In genomic region chr15:97174989-97175388, GRCm38 (mm10) we compare ENCODE assay signal across 11 mouse cellular contexts.
DNase-seq lines count a peak whose midpoint lies in the region; ATAC-seq lines count a peak whose summit lies in the region.
"Had no signal": no experiment of that assay in that cellular context is flagged by ENCODE, and none has a peak within 500 bp of the region (broad histone marks: within the 10 kb centered on the region; RNA-seq: fewer than 3 reads in every experiment).

No protein-coding gene starts in this region.

- 13% methylated on average over 5 of the region's 5 CpGs for WGBS in kidney, embryonic 15.5 days

- no peaks in the 10 kb centered on the region for H3K4me1 ChIP-seq in brown adipose tissue, adult 24 weeks (ENCODE audit: control insufficient read depth, insufficient read depth, insufficient read length, low read length)
- H3K4me1 ChIP-seq in kidney, embryonic 15.5 days = peaks cover 25% of the 10 kb centered on the region

- H3K27me3 ChIP-seq in kidney, embryonic 15.5 days = no peaks in the 10 kb centered on the region

- no peaks in the 10 kb centered on the region for H3K36me3 ChIP-seq in kidney, embryonic 15.5 days

- no peak overlapping the region for H3K4me3 ChIP-seq in brown adipose tissue, adult 24 weeks (ENCODE audit: insufficient read depth, low read depth, low read length)
- no peak overlapping the region for H3K4me3 ChIP-seq in kidney, embryonic 15.5 days (replicated peaks)

- peak; percentile 63 for ATAC-seq in kidney, embryonic 15.5 days (replicated peaks; ENCODE audit: low FRiP score)
- ATAC-seq: inflammation-experienced regulatory T-cells, adult 6 months had no signal

- H3K9me3 ChIP-seq in kidney, embryonic 15.5 days (replicated peaks) = no peaks in the 10 kb centered on the region

- no peak overlapping the region for H3K9ac ChIP-seq in kidney, embryonic 15.5 days

- DNase-seq in adrenal gland, postnatal 14 days = peak; percentile 22
- no peak for DNase-seq in adrenal gland, postnatal 4 days (ENCODE audit: low spot score in 2 of 2)
- peak; percentile 82 for DNase-seq in lung, postnatal 10 days
- DNase-seq in layer of hippocampus, adult 18-20 months (ENCODE audit: low spot score in 2 of 2) = no peak
- DNase-seq in retina, embryonic 14.5 days (ENCODE audit: low spot score) = no peak
- no peak for DNase-seq in spleen, adult 18-20 months

- no peak overlapping the region for H3K4me2 ChIP-seq in kidney, embryonic 15.5 days
- H3K4me2 ChIP-seq: heart, embryonic 11.5 days had no signal

- H3K27ac ChIP-seq in brown adipose tissue, adult 24 weeks (replicated peaks; ENCODE audit: low read depth, low read length) = peak overlapping the region; percentile 64
- peak overlapping the region; percentile 65 for H3K27ac ChIP-seq in kidney, embryonic 15.5 days
- H3K27ac ChIP-seq: macrophage had no signal

Comparison
In these comparisons a context has a peak if more than half of its experiments do, and no peak if none do; other contexts are left out.
1. DNase-seq: peak in adrenal gland, postnatal 14 days (single experiment) and lung, postnatal 10 days (single experiment); none in adrenal gland, postnatal 4 days (0 of 2), layer of hippocampus, adult 18-20 months (0 of 2), retina, embryonic 14.5 days (single experiment) and spleen, adult 18-20 months (0 of 2).